Mouse (Mus musculus): ENCODE results near the gene Htr2c. TPM values are rescaled to one million over a fixed set of nuclear protein-coding genes. Genes with fewer than 3 reads are reported as not detected.

Htr2c gene
- polyA plus RNA-seq, 1 experiment from 2014 or later, result not detected

DNA sequence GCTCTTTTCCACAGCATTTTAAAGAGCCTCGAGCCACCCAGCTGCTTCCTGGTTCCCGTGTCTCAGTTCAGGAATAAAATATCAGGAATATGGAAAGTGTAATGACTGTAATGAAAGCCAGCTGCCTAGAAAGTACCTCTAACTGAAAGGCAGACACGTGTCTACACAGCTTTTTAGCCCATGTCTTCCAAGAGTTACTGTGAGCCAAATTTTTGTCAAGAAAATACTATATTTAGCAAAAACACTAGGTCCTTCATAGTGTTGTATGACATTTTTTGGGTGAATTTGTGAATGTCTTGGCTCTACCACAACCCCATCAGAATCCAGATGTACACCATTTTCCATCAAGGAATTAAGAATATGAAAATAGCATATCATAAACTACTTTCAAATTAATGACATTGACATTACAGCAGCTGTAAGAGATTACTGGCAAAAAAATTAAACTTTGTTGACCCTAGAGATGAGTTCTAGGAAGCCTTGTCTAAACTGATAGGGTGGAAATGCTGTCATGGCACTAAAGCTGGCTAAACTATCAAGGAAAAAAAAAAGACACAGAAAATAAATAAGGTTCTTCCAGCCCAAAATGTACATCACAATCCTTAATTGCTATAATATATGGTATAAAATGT, 255.2 kb downstream of the Htr2c start:
- Histone ChIP-seq H3K9me3 (replicated peaks) (no peaks in the 10 kb centered on the region), H3K27ac (no peak overlapping the region), H3K4me3 (no peak overlapping the region), H3K36me3 (no peaks in the 10 kb centered on the region), H3K4me1 (no peaks in the 10 kb centered on the region), H3K27me3 (ENCODE audit: low read depth, poor library complexity, severe bottlenecking) (no peaks in the 10 kb centered on the region)
- WGBS, result 74% methylated on average over 3 of the region's 3 CpGs
- DNase-seq (ENCODE audit: low spot score), result no peak

DNA sequence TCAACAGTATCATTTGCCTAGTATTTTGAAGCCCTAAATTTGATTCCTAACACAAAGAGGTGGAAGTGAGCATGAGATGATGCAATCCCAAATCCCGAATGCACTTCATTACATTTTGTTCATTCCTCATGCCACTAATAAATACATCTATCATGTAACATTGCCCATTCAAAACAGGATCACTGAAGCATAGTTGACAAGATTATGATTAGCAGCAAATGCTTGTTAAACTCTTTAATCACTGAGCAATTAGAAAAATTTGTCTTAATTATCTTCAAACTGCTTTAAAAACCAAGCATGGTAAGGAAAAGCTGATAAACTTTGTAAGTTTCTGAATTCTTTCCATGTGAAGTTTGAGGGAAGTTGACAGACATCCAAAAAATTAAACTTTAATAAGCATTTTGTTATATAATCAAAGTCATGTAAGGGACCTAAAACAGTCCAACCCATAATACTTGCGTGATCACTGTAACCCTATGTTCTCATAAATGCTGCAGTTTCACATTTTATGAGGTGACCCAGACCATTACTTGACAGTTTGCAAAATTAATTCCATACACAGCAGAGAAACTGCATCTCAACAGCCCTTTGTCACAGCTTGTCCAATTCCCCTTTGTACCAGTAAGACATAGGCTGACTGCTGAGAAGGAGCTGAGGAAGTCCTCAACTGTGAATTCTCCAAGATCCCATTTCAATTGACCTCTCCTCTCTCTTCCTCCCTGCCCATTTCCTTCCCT, 276.7 kb downstream of the Htr2c start:
- WGBS, result 71% methylated on average over 2 of the region's 2 CpGs
- H3K4me3 ChIP-seq, result no peak overlapping the region
- H3K27me3 ChIP-seq (ENCODE audit: low read depth, poor library complexity, severe bottlenecking), result no peaks in the 10 kb centered on the region
- H3K27ac ChIP-seq, result no peak overlapping the region
- no peaks in the 10 kb centered on the region for H3K4me1 ChIP-seq
- H3K9me3 ChIP-seq (replicated peaks), result no peaks in the 10 kb centered on the region
- no peak for DNase-seq (ENCODE audit: low spot score)
- H3K36me3 ChIP-seq, result no peaks in the 10 kb centered on the region

MicroRNAs encoded within 50 kb of the gene (microRNA counts, 519-probe panel; counts per million panel counts)
- microRNA mmu-miR-448, result 684 counts per million, percentile 72 among the panel's probes with 10 or more counts
- 684 counts per million, percentile 72 among the panel's probes with 10 or more counts for microRNA mmu-miR-764-3p
- microRNA mmu-miR-764-5p, result 684 counts per million, percentile 72 among the panel's probes with 10 or more counts

Small RNA genes within 50 kb of the gene (microRNA-seq; reads per million reads assigned to microRNA genes)
- not detected for gene Gm22650
- gene Gm24627, result not detected
- not detected for gene Mir1264
- gene Mir1298, result 3.5 reads per million, percentile 4 among the genes with 10 or more reads in this experiment
- gene Mir1912, result not detected
- gene Mir448, result not detected
- not detected for gene Mir764

All from limb, embryonic 10.5 days (tissue).